Mouse (Mus musculus): ENCODE results near the gene Rbm8a. TPM values are rescaled to one million over a fixed set of nuclear protein-coding genes. Genes with fewer than 3 reads are reported as not detected.

Gene Rbm8a
- polyA plus RNA-seq, 1 experiment from 2014 or later = 157 TPM

DNA sequence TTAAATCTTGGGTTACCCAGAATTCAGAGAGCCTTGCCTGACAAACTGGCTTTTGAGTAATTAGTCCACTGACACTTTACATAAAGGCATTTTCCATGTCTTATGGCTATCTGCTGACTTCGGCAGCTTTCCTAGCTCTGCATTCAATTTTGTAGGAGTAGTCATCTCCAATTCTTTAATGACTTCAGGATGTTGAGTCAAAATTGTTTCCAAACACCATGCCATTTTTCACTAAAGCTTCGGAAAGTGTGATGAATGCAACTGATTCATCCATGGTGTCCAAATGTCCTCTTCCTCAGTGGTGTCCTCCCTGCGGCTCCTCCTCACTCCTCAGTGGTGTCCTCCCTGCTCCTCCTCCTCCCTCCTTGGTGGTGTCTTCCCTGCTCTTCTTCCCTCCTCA lies 11.8 kb upstream of the Rbm8a start:
- H3K27ac ChIP-seq = no peak overlapping the region
- H3K9me3 ChIP-seq = no peaks in the 10 kb centered on the region
- H3K27me3 ChIP-seq = no peaks in the 10 kb centered on the region
- H3K4me2 ChIP-seq (replicated peaks) = no peak overlapping the region
- no peak overlapping the region for H3K9ac ChIP-seq
- no peak for ATAC-seq (ENCODE audit: low FRiP score, low read depth)
- peaks cover 74% of the 10 kb centered on the region for H3K36me3 ChIP-seq
- H3K4me3 ChIP-seq = no peak overlapping the region
- H3K4me1 ChIP-seq = no peaks in the 10 kb centered on the region
- WGBS = 84% methylated on average over 3 of the region's 3 CpGs

- Histone ChIP-seq H3K9me3 (no peaks in the 10 kb centered on the region), H3K36me3 (peaks cover 69% of the 10 kb centered on the region), H3K27me3 (no peaks in the 10 kb centered on the region), H3K9ac (no peak overlapping the region), H3K4me1 (no peaks in the 10 kb centered on the region), H3K4me2 (replicated peaks) (no peak overlapping the region), H3K27ac (no peak overlapping the region), H3K4me3 (no peak overlapping the region)
- WGBS = 92% methylated on average over 4 of the region's 4 CpGs
- no peak for ATAC-seq (ENCODE audit: low FRiP score, low read depth)
Observed at GRCm38 (mm10) chr3:96623201-96623600, 6.5 kb upstream of the Rbm8a start.

- no peak overlapping the region for H3K4me2 ChIP-seq (replicated peaks)
- no peak overlapping the region for H3K9ac ChIP-seq
- peaks cover 30% of the 10 kb centered on the region for H3K36me3 ChIP-seq
- H3K9me3 ChIP-seq = no peaks in the 10 kb centered on the region
- no peak overlapping the region for H3K27ac ChIP-seq
- peaks cover 35% of the 10 kb centered on the region for H3K4me1 ChIP-seq
- no peak overlapping the region for H3K4me3 ChIP-seq
- no peaks in the 10 kb centered on the region for H3K27me3 ChIP-seq
- ATAC-seq (ENCODE audit: low FRiP score, low read depth) = no peak
Observed at GRCm38 (mm10) chr3:96632058-96632457, 2.3 kb downstream of the Rbm8a start.

- Histone ChIP-seq H3K36me3 (peaks cover 45% of the 10 kb centered on the region), H3K4me2 (replicated peaks) (no peak overlapping the region), H3K4me3 (no peak overlapping the region), H3K27me3 (no peaks in the 10 kb centered on the region), H3K27ac (no peak overlapping the region), H3K9me3 (peaks cover 2% of the 10 kb centered on the region; the same call in 1 of the 2 replicates), H3K9ac (no peak overlapping the region), H3K4me1 (peaks cover 35% of the 10 kb centered on the region)
- ATAC-seq (ENCODE audit: low FRiP score, low read depth) = no peak
- 63% methylated on average over 1 of the region's 1 CpGs for WGBS
Observed at GRCm38 (mm10) chr3:96634015-96634414, 4.3 kb downstream of the Rbm8a start.

- Histone ChIP-seq H3K27me3 (no peaks in the 10 kb centered on the region), H3K4me2 (replicated peaks) (peak within 1 kb of the TSS; percentile 76), H3K36me3 (peaks cover 56% of the 10 kb centered on the region), H3K27ac (peak within 1 kb of the TSS; percentile 81), H3K9ac (peak within 1 kb of the TSS; percentile 96), H3K4me3 (peak within 1 kb of the TSS; percentile 93), H3K4me1 (peaks cover 33% of the 10 kb centered on the region), H3K9me3 (peaks cover 4% of the 10 kb centered on the region; the same call in 1 of the 2 replicates)
- 2% methylated on average over 60 of the region's 60 CpGs for WGBS
- ATAC-seq (ENCODE audit: low FRiP score, low read depth) = peak; percentile 88
Observed at GRCm38 (mm10) chr3:96634928-96635879, 5.5 kb downstream of the Rbm8a start, which contains the start of the genes Pex11b and Gm42957. TSS of gene Pex11b (plus strand) at chr3:96635376. TSS of gene Gm42957 (plus strand) at chr3:96635474.

DNA sequence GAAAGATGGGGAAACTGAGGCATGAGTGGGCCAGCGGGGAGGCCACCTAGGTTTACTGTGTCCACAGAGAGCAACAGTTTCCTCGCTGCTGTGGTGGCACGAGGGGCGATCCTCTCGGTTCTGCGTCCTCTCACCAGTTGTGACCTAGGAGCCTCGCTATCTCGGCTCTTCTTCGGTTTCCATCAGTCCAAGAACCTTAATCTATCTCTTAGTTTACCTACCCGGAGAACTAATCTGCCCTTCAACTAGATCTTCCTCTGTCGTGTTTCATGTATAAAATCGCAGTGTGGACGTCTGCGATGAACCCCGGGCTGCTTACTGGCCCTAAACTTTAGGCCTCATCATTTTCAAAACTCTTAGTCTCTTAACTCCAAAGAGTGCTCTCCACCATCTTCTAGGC lies 6.2 kb downstream of the Rbm8a start:
- Histone ChIP-seq H3K4me2 (replicated peaks) (peak overlapping the region; percentile 76), H3K9ac (peak overlapping the region; percentile 96), H3K27ac (peak overlapping the region; percentile 81), H3K4me1 (peaks cover 29% of the 10 kb centered on the region), H3K9me3 (peaks cover 4% of the 10 kb centered on the region; the same call in 1 of the 2 replicates), H3K36me3 (peaks cover 58% of the 10 kb centered on the region), H3K27me3 (no peaks in the 10 kb centered on the region), H3K4me3 (peak overlapping the region; percentile 93)
- 10% methylated on average over 15 of the region's 15 CpGs for WGBS
- no peak for ATAC-seq (ENCODE audit: low FRiP score, low read depth)

- Histone ChIP-seq H3K36me3 (peaks cover 58% of the 10 kb centered on the region), H3K27me3 (no peaks in the 10 kb centered on the region), H3K4me1 (peaks cover 24% of the 10 kb centered on the region), H3K9me3 (peaks cover 4% of the 10 kb centered on the region; the same call in 1 of the 2 replicates), H3K4me3 (peak overlapping the region; percentile 93), H3K27ac (no peak overlapping the region; the same call in 1 of the 2 replicates), H3K4me2 (replicated peaks) (peak overlapping the region; percentile 76), H3K9ac (peak overlapping the region; percentile 96)
- ATAC-seq (ENCODE audit: low FRiP score, low read depth) = no peak
- 61% methylated on average over 11 of the region's 11 CpGs for WGBS
Observed at GRCm38 (mm10) chr3:96636448-96636847, 6.7 kb downstream of the Rbm8a start.

DNA sequence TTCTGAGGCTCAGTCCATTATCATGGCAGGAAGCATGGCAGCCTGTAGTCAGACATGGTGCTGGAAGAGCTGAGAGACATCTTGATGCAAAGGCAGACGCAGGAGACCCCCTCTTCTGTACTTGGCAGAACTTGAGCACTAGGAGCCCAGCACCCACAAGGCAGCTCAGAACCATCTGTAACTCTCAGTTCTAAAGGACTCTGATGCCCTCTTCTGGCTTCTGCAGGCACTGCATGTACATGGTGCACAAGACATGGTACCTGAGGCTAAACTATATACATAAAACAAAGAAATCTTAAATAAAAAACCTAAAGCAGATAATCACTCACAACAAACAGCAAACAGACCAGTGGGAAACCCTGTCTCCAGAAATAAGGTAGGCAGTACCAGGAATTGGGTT lies 9.5 kb downstream of the Rbm8a start:
- Histone ChIP-seq H3K9ac (no peak overlapping the region), H3K4me3 (no peak overlapping the region), H3K36me3 (peaks cover 59% of the 10 kb centered on the region), H3K4me2 (replicated peaks) (no peak overlapping the region), H3K27ac (no peak overlapping the region), H3K9me3 (peaks cover 4% of the 10 kb centered on the region; the same call in 1 of the 2 replicates), H3K4me1 (peaks cover 24% of the 10 kb centered on the region), H3K27me3 (no peaks in the 10 kb centered on the region)
- ATAC-seq (ENCODE audit: low FRiP score, low read depth) = no peak
- WGBS = 85% methylated on average over 1 of the region's 1 CpGs

DNA sequence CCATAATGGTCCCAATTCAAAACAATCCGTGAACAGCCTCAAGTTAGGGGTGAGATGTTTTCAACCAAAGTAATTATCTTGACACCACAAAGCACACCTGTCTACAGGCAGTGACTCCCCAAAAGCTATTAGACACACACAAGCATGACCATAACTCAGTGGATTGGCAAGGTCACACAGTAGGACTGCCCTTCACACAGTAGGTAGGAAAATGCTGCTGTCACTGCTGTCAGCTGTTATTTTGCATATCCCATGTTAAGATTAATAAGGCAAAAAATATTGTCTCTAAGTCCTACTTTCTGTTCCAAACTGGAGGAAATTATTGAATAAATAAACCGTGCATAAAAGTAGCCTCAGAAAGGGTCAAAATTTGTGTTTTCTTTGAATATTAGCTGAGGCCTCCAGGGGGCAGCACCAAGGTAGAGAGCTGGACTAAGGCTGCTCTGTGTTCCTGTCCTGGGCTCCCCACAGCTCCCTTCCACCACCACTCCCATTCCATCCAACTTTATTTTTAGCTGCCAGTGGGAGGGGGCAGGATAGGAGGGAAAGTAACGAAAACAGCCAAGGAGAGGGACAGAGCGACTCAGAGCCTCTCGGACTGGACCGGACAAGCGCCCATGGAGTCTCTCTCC lies 15.4 kb downstream of the Rbm8a start, which contains the start of gene Itga10:
TSS of gene Itga10 (plus strand) at position 567 of the 632 bp plus-strand sequence.
- peak; percentile 74; the same call in 1 of the 2 replicates for ATAC-seq (ENCODE audit: low FRiP score, low read depth)
- peaks cover 53% of the 10 kb centered on the region for H3K36me3 ChIP-seq

GRCm38 (mm10) chr3:96647365-96647764 lies 17.6 kb downstream of the Rbm8a start:
- Histone ChIP-seq H3K36me3 (peaks cover 35% of the 10 kb centered on the region), H3K9me3 (no peaks in the 10 kb centered on the region), H3K27me3 (no peaks in the 10 kb centered on the region), H3K4me3 (no peak overlapping the region), H3K4me2 (replicated peaks) (no peak overlapping the region), H3K4me1 (peaks cover 3% of the 10 kb centered on the region; the same call in 1 of the 2 replicates), H3K27ac (no peak overlapping the region), H3K9ac (no peak overlapping the region)
- WGBS = 80% methylated on average over 3 of the region's 3 CpGs
- ATAC-seq (ENCODE audit: low FRiP score, low read depth) = no peak

More for the DNA sequence above, 15.4 kb downstream of the Rbm8a start, which contains the start of gene Itga10:
- no peak within 1 kb of the TSS for H3K27ac ChIP-seq
- no peak within 1 kb of the TSS for H3K9ac ChIP-seq
- no peaks in the 10 kb centered on the region for H3K9me3 ChIP-seq
- 0 out of 2 replicates have a peak within 1 kb of the TSS, but pooled peaks have one; percentile 16 for H3K4me3 ChIP-seq
- peak within 1 kb of the TSS; percentile 5 for H3K4me2 ChIP-seq (replicated peaks)
- peaks cover 3% of the 10 kb centered on the region; the same call in 1 of the 2 replicates for H3K4me1 ChIP-seq
- no peaks in the 10 kb centered on the region for H3K27me3 ChIP-seq
- 67% methylated on average over 7 of the region's 7 CpGs for WGBS

- H3K4me1 ChIP-seq = peaks cover 16% of the 10 kb centered on the region
- no peak overlapping the region for H3K4me3 ChIP-seq
- no peak overlapping the region for H3K4me2 ChIP-seq (replicated peaks)
- no peak overlapping the region for H3K27ac ChIP-seq
- peaks cover 19% of the 10 kb centered on the region for H3K36me3 ChIP-seq
- H3K9ac ChIP-seq = no peak overlapping the region
- no peaks in the 10 kb centered on the region for H3K27me3 ChIP-seq
- no peak for ATAC-seq (ENCODE audit: low FRiP score, low read depth)
- H3K9me3 ChIP-seq = no peaks in the 10 kb centered on the region
- WGBS = 88% methylated on average over 2 of the region's 2 CpGs
Observed at GRCm38 (mm10) chr3:96660901-96661300, 31.2 kb downstream of the Rbm8a start.
